Mouse (Mus musculus) ES-E14 (cell line): ENCODE measurements around the gene Rhog.

Source experiments
- CHD2 ChIP-seq: IDR thresholded peaks from 2 replicates; pipeline ENCODE4 v1.6.1; 2014; ENCODE audit warnings: mild to moderate bottlenecking, low read depth, low read length, inconsistent platforms
- HCFC1 ChIP-seq: IDR thresholded peaks from 2 replicates; pipeline ENCODE4 v1.6.1; 2012; ENCODE audit warnings: low read length, inconsistent platforms, borderline replicate concordance; ENCODE audit not compliant: insufficient read depth
- MAFK ChIP-seq: IDR thresholded peaks from 2 replicates; pipeline ENCODE4 v1.6.1; 2014; ENCODE audit warnings: mild to moderate bottlenecking, low read depth, low read length, inconsistent platforms; ENCODE audit not compliant: insufficient read depth
- ZC3H11A ChIP-seq: IDR thresholded peaks from 2 replicates; pipeline ENCODE4 v1.6.1; 2012; ENCODE audit warnings: low read depth, mild to moderate bottlenecking, inconsistent platforms, low read length, borderline replicate concordance
- ZNF384 ChIP-seq: IDR thresholded peaks from 2 replicates; pipeline ENCODE4 v1.6.1; 2012; ENCODE audit warnings: low read depth, low read length, inconsistent platforms

DNA sequence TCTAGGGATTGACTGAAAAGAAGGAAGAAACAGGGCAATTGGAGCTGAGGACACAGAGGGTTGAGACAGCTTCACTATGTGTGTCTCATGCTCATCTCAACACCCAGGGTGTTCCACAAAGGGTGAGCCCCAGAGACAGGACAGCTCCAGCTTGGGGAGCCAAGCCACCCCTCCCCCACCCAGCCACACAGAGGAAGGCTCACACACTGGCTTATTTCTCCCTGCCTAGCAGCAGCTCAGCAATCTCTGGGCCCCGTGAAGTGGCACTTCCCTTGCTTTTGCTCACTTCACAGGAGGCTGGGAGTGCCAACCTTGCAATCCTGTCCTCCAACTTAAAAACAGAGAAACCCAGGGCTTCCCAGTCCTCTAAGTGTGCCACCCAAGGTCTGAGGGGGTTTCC, 10.1 kb downstream of the Rhog start:
- TF ChIP-seq CHD2, result no peak
- TF ChIP-seq ZNF384, result no peak
- no peak for TF ChIP-seq MAFK
- TF ChIP-seq ZC3H11A, result no peak
- TF ChIP-seq HCFC1, result no peak
